Mouse (Mus musculus) neural tube, embryonic 14.5 days (tissue): ENCODE measurements around the gene Gm6034. TPM values are rescaled to one million over a fixed set of nuclear protein-coding genes. Genes with fewer than 3 reads are reported as not detected.
"Not testable (repeated sequence)": the region's sequence is repeated elsewhere in the genome, so short reads cannot be mapped to it uniquely, and the experiment has no call there.

ENCODE experiments used
- ATAC-seq: fragments of 200-750 bp; cut with Nextera tagmentation; 2 replicates; pipeline ENCODE4 v1.8.0; 2017; ENCODE audit warnings: low read depth, mild to moderate bottlenecking, moderate TSS enrichment, moderate library complexity
- H3K27ac ChIP-seq: fragments of 300-500 bp; sonication (generic); 2 replicates; pipeline ENCODE4 v1.5.1; 2014; ENCODE audit warnings: low read depth, mild to moderate bottlenecking, control low read depth, low read length, moderate library complexity, mixed read lengths
- H3K27me3 ChIP-seq: fragments of 300-500 bp; sonication (generic); 2 replicates; pipeline ENCODE4 v1.6.1; 2014; ENCODE audit warnings: low read length; ENCODE audit not compliant: control insufficient read depth, insufficient read depth
- H3K36me3 ChIP-seq: fragments of 300-500 bp; sonication (generic); 2 replicates; pipeline ENCODE4 v1.6.1; 2014; ENCODE audit warnings: low read length, mixed read lengths; ENCODE audit not compliant: control insufficient read depth, insufficient read depth
- H3K4me1 ChIP-seq: fragments of 300-500 bp; sonication (generic); 2 replicates; pipeline ENCODE4 v1.6.1; 2014; ENCODE audit warnings: low read length; ENCODE audit not compliant: control insufficient read depth, insufficient read depth
- H3K4me2 ChIP-seq: fragments of 300-500 bp; sonication (generic); 2 replicates; pipeline ENCODE4 v1.6.1; 2014; ENCODE audit warnings: mild to moderate bottlenecking, low read depth, low read length, control low read depth
- H3K4me3 ChIP-seq: fragments of 300-500 bp; sonication (generic); 2 replicates; pipeline ENCODE4 v1.5.1; 2014; ENCODE audit warnings: low read depth, low read length, control low read depth, mixed read lengths
- H3K9ac ChIP-seq: fragments of 300-500 bp; sonication (generic); replicated peaks from 2 replicates; pipeline ENCODE4 v1.6.1; 2014; ENCODE audit warnings: low read depth, mild to moderate bottlenecking, control low read depth, low read length, mixed read lengths
- H3K9me3 ChIP-seq: fragments of 300-500 bp; sonication (generic); 2 replicates; pipeline ENCODE4 v1.6.1; 2016; ENCODE audit warnings: low read length; ENCODE audit not compliant: control insufficient read depth
- WGBS: fragments of 180-500 bp; shearing (Covaris S2); extraction: QIAGEN DNeasy Blood & Tissue Kit; methylation state at CpG from one replicate; pipeline ENCODE4 v1.1.7; 2014; 5-methylcytosine and 5-hydroxymethylcytosine counted together
- polyA plus RNA-seq: library from polyadenylated mRNA; unstranded; fragments of >200 nt; fragmentation: Nextera tagmentation; extraction: Ambion mirVana; gene quantifications from 2 replicates; pipeline ENCODE4 v1.2.1, GENCODE M21; 2014

Gene Gm6034
- polyA plus RNA-seq, 1 experiment from 2014 or later: not detected

DNA sequence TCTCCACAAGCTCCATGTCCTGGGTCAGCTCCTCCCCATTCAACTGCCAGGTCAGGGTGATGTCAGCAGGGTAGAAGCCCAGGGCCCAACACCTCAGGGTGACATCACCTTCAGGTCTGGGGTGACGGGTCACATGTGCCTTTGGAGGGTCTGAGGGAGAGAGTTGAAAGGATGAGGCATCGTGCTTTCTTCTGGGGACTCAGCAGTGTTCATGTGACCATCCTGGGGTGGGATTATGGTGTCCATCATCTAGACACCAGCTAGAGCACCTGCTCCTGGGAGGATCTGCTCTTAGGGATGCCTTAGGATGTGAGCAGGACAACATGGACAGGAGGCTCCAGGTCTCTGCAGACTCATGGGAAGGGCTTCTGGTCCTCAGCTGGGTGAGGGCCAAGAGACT, 2.2 kb upstream of the Gm6034 start:
- H3K9me3 ChIP-seq, H3K4me1 ChIP-seq, H3K4me3 ChIP-seq, H3K4me2 ChIP-seq, H3K36me3 ChIP-seq, H3K9ac ChIP-seq, H3K27me3 ChIP-seq, ATAC-seq, H3K27ac ChIP-seq: not testable (repeated sequence)
- WGBS: 91% methylated on average over 2 of the region's 2 CpGs

DNA sequence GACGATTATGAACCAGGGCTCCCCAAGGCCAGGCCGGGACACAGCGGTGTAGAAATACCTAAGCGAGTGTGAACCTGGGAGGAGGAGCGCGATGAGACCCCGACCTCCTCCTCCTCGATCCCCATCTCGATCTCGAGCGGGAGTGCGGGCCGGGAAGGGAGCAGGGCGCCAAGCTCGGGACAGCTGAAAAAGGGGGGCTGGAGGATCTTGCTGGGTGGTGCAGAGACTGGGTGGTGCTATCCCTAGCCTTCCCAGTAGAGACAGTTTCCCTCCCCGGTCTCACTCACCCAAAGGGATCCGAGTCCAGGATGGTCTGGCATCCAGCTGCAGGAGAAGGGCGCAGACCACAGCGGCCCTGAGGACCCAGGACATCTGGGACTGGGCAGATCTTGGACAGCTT, 706 bp upstream of the Gm6034 start:
- ATAC-seq: peak; percentile 80
- WGBS: 2% methylated on average over 9 of the region's 19 CpGs
- Histone ChIP-seq H3K4me3 (peak overlapping the region; percentile 29), H3K4me2 (peak overlapping the region; percentile 64)
- not testable (repeated sequence) for H3K27me3 ChIP-seq, H3K36me3 ChIP-seq, H3K4me1 ChIP-seq, H3K9me3 ChIP-seq, H3K9ac ChIP-seq, H3K27ac ChIP-seq

DNA sequence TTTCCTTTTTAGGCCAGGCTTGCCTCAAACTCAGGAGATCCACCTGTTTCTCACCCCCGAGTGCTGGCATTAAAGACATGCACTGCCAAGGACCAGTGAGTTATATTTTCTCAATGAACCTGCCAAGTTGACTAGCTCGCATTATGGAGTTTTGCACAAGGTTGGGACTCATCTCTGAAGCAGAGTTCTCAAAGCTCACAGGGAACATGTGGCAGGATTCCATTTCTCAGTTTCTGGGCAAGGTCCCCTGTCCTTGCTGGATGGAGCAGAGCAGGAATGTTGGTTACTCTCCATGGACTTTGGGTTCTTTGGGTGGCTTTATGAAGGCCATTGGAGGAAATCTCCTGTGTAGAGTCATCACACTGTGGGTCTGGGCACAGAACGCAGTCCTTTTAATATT, 525 bp downstream of the Gm6034 start:
- H3K27me3 ChIP-seq: no peaks in the 10 kb centered on the region
- H3K9ac ChIP-seq: no peak overlapping the region
- no peaks in the 10 kb centered on the region for H3K4me1 ChIP-seq
- H3K36me3 ChIP-seq: no peaks in the 10 kb centered on the region
- no peak for ATAC-seq
- no peak overlapping the region for H3K4me3 ChIP-seq
- peak overlapping the region; percentile 64 for H3K4me2 ChIP-seq
- H3K9me3 ChIP-seq: no peaks in the 10 kb centered on the region
- WGBS: 87% methylated on average over 3 of the region's 3 CpGs
- no peak overlapping the region for H3K27ac ChIP-seq

DNA sequence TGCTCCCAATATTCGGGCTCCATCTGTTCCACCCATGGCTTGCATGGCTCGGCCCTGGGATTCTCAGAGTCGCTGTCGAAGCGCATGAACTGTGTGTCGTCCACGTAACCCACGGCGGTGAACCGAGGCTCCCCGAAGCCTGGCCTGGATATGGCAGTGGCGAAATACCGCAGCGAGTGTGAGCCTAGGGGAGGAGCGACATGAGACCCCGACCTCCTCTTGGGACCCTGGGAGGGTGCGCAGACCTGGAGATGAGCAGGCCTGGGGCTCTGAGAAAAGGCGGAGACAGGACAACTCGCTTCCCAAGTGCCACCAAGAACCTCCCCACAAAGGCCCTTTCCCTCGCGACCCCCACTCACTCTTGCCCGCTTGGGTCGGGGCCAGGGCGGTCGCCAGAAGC, 15.2 kb downstream of the Gm6034 start:
- H3K36me3 ChIP-seq, H3K4me3 ChIP-seq, ATAC-seq, H3K27ac ChIP-seq, H3K9ac ChIP-seq, H3K4me1 ChIP-seq, H3K27me3 ChIP-seq, H3K4me2 ChIP-seq, H3K9me3 ChIP-seq: not testable (repeated sequence)
- 88% methylated on average over 24 of the region's 25 CpGs for WGBS

DNA sequence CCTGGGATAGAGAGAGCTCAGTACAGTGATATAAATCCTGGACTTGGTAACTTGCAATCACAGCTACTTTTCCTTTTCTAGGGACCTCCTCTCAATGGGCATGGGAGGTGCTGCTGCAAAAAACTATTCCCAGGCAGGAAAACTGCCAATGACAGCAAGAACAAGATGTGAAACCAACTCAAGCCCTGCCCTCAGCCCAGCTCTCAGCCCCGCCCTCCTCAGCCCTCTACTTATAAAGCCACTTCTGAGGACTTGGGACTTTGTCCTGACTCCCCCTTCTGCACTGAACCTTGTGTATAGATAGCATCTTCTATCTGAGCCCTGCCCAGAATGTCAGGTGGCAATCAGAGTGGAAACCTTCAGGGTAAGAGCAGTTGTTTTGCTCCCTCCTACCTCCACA, 15.6 kb downstream of the Gm6034 start, which contains the start of gene Gm11127:
TSS of gene Gm11127 (minus strand) at position 10 of the 400 bp plus-strand sequence.
- not testable (repeated sequence) for H3K36me3 ChIP-seq, H3K27ac ChIP-seq, H3K27me3 ChIP-seq, H3K9ac ChIP-seq, H3K9me3 ChIP-seq, H3K4me2 ChIP-seq, H3K4me3 ChIP-seq, ATAC-seq, H3K4me1 ChIP-seq
- WGBS: 65% methylated on average over 1 of the region's 1 CpGs

DNA sequence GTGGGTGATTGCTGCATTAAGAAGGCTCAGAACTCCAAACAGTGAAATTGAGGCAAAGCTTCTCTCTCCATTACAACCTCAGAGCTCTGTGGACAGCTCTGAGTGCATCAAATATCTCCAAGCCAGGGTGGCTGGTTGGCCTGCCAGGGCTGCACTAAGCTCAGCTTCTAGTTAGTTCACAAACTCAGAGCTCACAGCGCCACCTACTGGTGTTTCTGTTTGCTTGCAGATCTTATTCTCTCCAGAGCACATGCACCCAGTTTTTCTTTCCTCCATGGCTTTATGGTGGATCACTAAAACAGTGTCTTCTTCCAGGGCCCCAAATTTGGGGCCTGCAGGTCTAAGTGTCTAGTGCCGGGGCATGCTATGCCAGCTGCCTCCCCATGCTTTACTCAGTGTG, 18.1 kb downstream of the Gm6034 start:
- no peak for ATAC-seq
- H3K4me1 ChIP-seq: no peaks in the 10 kb centered on the region
- no peaks in the 10 kb centered on the region for H3K9me3 ChIP-seq

DNA sequence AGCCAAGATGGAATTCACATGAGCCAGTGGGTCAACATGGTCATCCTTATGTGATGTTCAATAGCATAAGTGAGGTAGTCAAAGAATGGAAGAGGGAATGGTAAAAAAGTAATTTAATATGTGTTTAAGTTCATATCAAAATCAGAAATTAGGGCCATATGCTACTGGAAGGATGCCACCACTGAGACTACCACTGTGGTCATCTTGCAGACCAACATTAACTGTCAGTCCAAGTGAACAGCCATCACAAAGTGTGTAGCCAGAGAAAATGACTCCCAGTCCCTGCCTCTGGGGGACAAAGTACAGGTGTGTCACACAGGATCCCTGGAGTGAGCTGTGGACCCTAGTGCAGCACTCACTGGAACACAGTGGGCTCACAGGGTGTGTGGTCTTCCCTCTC, 39.1 kb downstream of the Gm6034 start:
- ATAC-seq, H3K4me2 ChIP-seq, H3K9me3 ChIP-seq, H3K27ac ChIP-seq, H3K27me3 ChIP-seq, H3K9ac ChIP-seq, H3K36me3 ChIP-seq, H3K4me3 ChIP-seq, H3K4me1 ChIP-seq: not testable (repeated sequence)

More for the DNA sequence above, 18.1 kb downstream of the Gm6034 start:
- Histone ChIP-seq H3K4me3 (no peak overlapping the region), H3K27ac (no peak overlapping the region), H3K27me3 (no peaks in the 10 kb centered on the region), H3K4me2 (no peak overlapping the region), H3K36me3 (no peaks in the 10 kb centered on the region), H3K9ac (no peak overlapping the region)
- 19% methylated on average over 2 of the region's 2 CpGs for WGBS

DNA sequence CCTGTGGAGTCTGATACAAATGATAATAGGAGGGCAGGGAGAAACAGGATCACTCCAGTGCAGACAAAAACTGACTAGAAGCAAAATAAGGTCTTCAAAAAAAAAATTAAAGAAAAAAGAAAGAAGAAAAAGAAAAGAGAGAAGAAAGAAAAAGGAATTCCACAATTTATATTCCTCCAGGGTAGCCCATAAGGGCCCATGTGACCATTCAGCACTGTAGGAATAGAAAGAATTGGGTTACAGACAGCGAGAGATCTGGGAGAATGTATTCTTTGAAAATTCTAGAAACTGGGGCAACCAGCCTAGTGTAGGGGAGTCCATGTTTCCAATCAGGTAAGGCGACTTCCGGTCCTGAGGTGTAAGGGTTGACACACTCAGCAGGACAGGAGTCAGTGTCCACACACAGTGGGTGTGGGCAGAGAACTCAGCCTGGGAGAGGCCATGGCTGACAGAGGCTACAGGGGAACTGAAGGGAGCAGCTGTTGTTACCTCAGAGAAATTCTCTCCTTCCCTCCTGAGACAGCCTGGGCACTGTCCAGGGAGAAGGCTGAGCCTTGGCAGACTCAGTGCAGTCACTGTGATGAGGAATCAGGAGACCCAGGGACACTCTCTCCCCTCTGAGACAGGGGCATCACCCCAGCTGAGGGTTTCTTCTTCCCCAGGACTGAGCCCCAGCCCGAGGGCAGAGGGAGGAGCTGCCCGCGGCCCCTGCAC, 39.9 kb downstream of the Gm6034 start:
- ATAC-seq, H3K27ac ChIP-seq, H3K9me3 ChIP-seq, H3K27me3 ChIP-seq, H3K4me1 ChIP-seq, H3K36me3 ChIP-seq: not testable (repeated sequence)
- H3K9ac ChIP-seq: peak overlapping the region; percentile 55
- H3K4me2 ChIP-seq: peak overlapping the region; percentile 98
- WGBS: 69% methylated on average over 3 of the region's 6 CpGs
- H3K4me3 ChIP-seq: peak overlapping the region; percentile 45

DNA sequence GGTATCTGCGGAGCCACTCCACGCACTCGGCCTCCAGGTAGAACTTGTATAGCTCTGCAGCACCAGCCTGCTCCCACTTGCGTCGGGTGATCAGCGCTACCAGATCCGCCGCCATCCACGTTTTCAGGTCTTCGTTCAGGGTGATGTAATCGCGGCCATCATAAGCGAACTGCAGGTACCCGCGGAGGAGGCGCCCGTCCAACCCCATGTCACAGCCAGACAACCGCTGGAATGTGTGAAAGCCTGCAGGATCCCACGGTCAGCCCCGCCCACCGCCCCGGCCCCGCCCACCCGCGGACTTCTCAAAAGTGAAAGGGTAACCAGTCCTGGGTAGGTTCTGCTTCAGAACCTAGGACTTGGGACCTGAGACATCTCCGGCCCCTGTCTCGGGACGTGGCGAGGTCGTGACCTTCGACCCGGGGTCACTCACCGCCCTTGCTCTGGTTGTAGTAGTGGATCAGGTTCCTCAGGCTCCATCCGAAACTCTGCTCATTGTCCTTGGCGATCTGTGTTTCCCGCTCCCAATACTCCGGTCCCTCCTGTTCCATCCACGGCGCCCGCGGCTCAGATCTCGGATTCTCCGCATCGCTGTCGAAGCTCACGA, 40.6 kb downstream of the Gm6034 start:
- peaks cover 2% of the 10 kb centered on the region; the same call in 1 of the 2 replicates for H3K27me3 ChIP-seq
- peaks cover 3% of the 10 kb centered on the region; the same call in 1 of the 2 replicates for H3K4me1 ChIP-seq
- ATAC-seq: peak; percentile 80
- H3K9ac ChIP-seq: peak overlapping the region; percentile 55
- WGBS: under 1% methylated on average over 46 of the region's 46 CpGs
- H3K4me2 ChIP-seq: peak overlapping the region; percentile 98
- H3K9me3 ChIP-seq: no peaks in the 10 kb centered on the region
- no peaks in the 10 kb centered on the region for H3K36me3 ChIP-seq
- no peak overlapping the region for H3K27ac ChIP-seq
- H3K4me3 ChIP-seq: peak overlapping the region; percentile 45
